Mouse (Mus musculus): ENCODE data around the gene Myo1d. TPM values are rescaled to one million over a fixed set of nuclear protein-coding genes. Genes with fewer than 3 reads are reported as not detected.

The Myo1d gene
- polyA plus RNA-seq, 1 experiment from 2014 or later, result 80.9 TPM

DNA sequence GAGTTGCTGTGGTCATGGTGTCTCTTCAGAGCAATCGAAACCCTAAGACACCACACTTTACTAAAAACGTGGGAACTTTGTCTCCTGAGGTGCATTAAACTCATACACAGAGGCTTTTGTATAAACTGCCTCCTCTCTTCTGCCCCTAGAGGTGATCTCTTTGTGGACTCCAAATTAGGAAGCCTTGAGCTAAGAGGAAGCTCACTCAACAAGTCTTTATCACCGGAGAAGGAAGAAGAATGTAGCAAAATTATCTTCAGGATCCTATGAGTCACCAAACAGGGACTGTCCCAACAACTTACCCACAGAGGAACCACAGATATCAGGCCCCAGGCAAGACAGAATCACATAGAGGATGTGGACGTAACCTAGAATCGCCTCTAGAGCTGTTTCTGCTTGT, 5.8 kb upstream of the Myo1d start:
- Histone ChIP-seq H3K36me3 (ENCODE audit: control insufficient read depth, insufficient read depth, low read length) (no peaks in the 10 kb centered on the region), H3K27me3 (replicated peaks; ENCODE audit: control insufficient read depth, insufficient read depth, low read length) (no peaks in the 10 kb centered on the region), H3K4me2 (ENCODE audit: low read depth, low read length) (no peak overlapping the region), H3K9me3 (ENCODE audit: control insufficient read depth, low read length) (no peaks in the 10 kb centered on the region), H3K9ac (ENCODE audit: low read depth, low read length) (no peak overlapping the region), H3K4me1 (ENCODE audit: control insufficient read depth, insufficient read depth, low read length) (peaks cover 17% of the 10 kb centered on the region), H3K27ac (ENCODE audit: low read length) (peak overlapping the region; percentile 35; the same call in 1 of the 2 replicates), H3K4me3 (ENCODE audit: low read length) (no peak overlapping the region)
- ATAC-seq, result no peak
- WGBS, result 70% methylated on average over 5 of the region's 5 CpGs

DNA sequence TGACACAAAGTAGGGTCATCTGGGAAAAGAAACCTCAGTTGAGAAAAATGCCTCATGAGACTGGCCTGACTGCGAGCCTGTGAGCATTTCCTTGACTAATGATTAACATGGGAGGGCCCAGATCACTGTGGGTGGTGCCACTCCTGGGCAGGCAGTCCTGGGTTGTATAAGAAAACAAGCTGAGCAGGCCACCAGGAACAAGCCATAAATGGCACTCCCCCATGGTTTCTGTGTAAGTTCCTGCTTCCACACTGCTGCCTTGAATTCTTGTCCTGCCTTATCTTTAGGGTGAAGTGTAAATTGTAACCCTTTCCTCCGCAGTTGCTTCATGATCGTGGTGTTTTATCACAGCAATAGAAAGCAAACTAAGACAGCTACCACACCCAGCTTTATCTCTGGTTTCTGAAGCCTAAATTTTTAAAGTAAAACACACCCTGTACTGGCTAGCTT, 4.5 kb upstream of the Myo1d start:
- H3K27ac ChIP-seq (ENCODE audit: low read length), result peak overlapping the region; percentile 96
- no peak overlapping the region for H3K4me2 ChIP-seq (ENCODE audit: low read depth, low read length)
- no peak overlapping the region for H3K9ac ChIP-seq (ENCODE audit: low read depth, low read length)
- H3K4me1 ChIP-seq (ENCODE audit: control insufficient read depth, insufficient read depth, low read length), result peaks cover 12% of the 10 kb centered on the region
- whole genome bisulfite sequencing, result 9% methylated on average over 3 of the region's 3 CpGs
- H3K4me3 ChIP-seq (ENCODE audit: low read length), result no peak overlapping the region
- ATAC-seq, result peak; percentile 92
- H3K36me3 ChIP-seq (ENCODE audit: control insufficient read depth, insufficient read depth, low read length), result no peaks in the 10 kb centered on the region
- no peaks in the 10 kb centered on the region for H3K27me3 ChIP-seq (replicated peaks; ENCODE audit: control insufficient read depth, insufficient read depth, low read length)
- no peaks in the 10 kb centered on the region for H3K9me3 ChIP-seq (ENCODE audit: control insufficient read depth, low read length)

- WGBS, result 38% methylated on average over 7 of the region's 7 CpGs
- Histone ChIP-seq H3K36me3 (ENCODE audit: control insufficient read depth, insufficient read depth, low read length) (no peaks in the 10 kb centered on the region), H3K27me3 (replicated peaks; ENCODE audit: control insufficient read depth, insufficient read depth, low read length) (no peaks in the 10 kb centered on the region), H3K4me2 (ENCODE audit: low read depth, low read length) (no peak overlapping the region), H3K9ac (ENCODE audit: low read depth, low read length) (no peak overlapping the region), H3K9me3 (ENCODE audit: control insufficient read depth, low read length) (no peaks in the 10 kb centered on the region), H3K27ac (ENCODE audit: low read length) (peak overlapping the region; percentile 76), H3K4me3 (ENCODE audit: low read length) (no peak overlapping the region), H3K4me1 (ENCODE audit: control insufficient read depth, insufficient read depth, low read length) (peaks cover 9% of the 10 kb centered on the region)
- no peak for ATAC-seq
These were observed 3.6 kb upstream of the Myo1d start for GRCm38 (mm10) chr11:80783460-80783859.

DNA sequence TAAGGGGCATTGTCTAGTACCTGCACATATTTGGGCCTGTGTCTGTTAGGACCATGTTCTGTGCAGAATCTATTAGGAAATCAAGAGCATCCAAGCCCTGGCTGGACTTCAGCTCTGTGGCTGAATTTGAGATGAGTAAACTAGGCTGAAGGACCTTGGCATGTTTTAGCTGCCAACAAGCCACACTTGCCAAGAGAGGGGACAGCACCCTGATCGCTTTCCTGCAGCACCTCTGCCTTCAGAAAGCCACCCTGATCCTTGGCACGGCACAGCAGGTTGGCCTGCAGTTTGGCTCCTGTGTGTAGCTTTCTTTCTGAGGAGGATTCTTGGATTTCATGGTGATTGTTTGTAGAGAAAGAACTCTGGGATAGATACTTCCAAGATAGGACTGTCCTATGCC, 1.7 kb upstream of the Myo1d start:
- no peak overlapping the region for H3K4me2 ChIP-seq (ENCODE audit: low read depth, low read length)
- no peak overlapping the region for H3K4me3 ChIP-seq (ENCODE audit: low read length)
- 92% methylated on average over 2 of the region's 2 CpGs for WGBS
- no peak for ATAC-seq
- peaks cover 7% of the 10 kb centered on the region; the same call in 1 of the 2 replicates for H3K4me1 ChIP-seq (ENCODE audit: control insufficient read depth, insufficient read depth, low read length)
- H3K27me3 ChIP-seq (replicated peaks; ENCODE audit: control insufficient read depth, insufficient read depth, low read length), result no peaks in the 10 kb centered on the region
- H3K36me3 ChIP-seq (ENCODE audit: control insufficient read depth, insufficient read depth, low read length), result no peaks in the 10 kb centered on the region
- H3K27ac ChIP-seq (ENCODE audit: low read length), result peak overlapping the region; percentile 51; the same call in 1 of the 2 replicates
- H3K9me3 ChIP-seq (ENCODE audit: control insufficient read depth, low read length), result no peaks in the 10 kb centered on the region
- no peak overlapping the region for H3K9ac ChIP-seq (ENCODE audit: low read depth, low read length)

DNA sequence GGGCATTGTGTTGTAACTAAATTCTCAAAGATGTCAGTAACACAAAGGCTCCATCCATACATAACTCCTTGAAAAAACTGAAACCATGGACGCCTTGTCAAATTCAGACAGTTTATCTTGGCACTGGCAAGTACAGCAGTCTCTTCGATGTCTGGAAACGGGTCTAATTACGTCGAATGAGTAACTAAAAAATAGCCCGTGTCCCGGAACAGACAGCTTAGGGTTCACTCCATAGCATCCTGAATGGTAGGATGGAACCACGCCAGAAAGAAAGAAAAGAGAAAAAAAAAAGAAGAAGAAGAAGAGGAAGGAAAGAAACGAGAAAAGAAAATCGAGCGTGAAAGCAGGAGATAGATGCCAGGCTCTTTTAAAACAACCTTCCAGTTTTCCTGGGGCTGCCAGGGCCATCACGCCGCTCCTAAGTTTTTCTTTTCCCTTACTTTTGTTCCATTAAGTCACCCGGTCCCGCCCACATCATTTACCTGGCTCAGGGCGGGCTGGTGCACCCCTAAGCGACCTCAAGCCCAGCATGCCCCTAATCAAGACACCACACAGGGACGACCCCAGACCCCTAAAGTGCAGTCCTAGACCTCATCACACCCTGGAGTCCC, 804 bp downstream of the Myo1d start:
- WGBS, result 3% methylated on average over 18 of the region's 18 CpGs

DNA sequence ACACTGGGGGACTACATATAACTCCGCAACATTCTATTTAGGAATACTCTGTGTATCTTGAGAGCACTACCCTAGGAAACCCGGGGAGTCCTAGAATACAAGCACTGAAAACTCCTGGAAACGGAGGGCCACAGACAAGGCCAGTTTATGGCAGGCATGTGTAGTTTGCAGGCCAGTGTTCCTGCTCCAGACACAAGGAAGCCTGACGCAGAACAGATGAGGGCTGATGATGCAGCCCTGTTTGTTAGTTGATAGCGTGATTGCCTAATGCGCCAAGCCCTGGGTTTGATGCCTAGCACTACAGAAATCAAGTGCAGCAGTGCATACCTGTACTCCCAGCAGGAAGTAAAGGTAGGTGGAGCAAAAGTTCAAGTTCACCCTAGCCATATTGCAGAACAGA, 1.7 kb downstream of the Myo1d start:
- no peaks in the 10 kb centered on the region for H3K27me3 ChIP-seq (replicated peaks; ENCODE audit: control insufficient read depth, insufficient read depth, low read length)
- H3K4me2 ChIP-seq (ENCODE audit: low read depth, low read length), result peak overlapping the region; percentile 47
- H3K4me1 ChIP-seq (ENCODE audit: control insufficient read depth, insufficient read depth, low read length), result peaks cover 11% of the 10 kb centered on the region
- no peak for ATAC-seq
- no peaks in the 10 kb centered on the region for H3K9me3 ChIP-seq (ENCODE audit: control insufficient read depth, low read length)
- peak overlapping the region; percentile 43; the same call in 1 of the 2 replicates for H3K9ac ChIP-seq (ENCODE audit: low read depth, low read length)
- H3K4me3 ChIP-seq (ENCODE audit: low read length), result peak overlapping the region; percentile 43
- no peaks in the 10 kb centered on the region for H3K36me3 ChIP-seq (ENCODE audit: control insufficient read depth, insufficient read depth, low read length)
- WGBS, result 48% methylated on average over 6 of the region's 6 CpGs
- H3K27ac ChIP-seq (ENCODE audit: low read length), result peak overlapping the region; percentile 48; the same call in 1 of the 2 replicates

More for the DNA sequence above, 804 bp downstream of the Myo1d start:
- peak overlapping the region; percentile 74 for H3K4me3 ChIP-seq (ENCODE audit: low read length)
- H3K4me1 ChIP-seq (ENCODE audit: control insufficient read depth, insufficient read depth, low read length), result peaks cover 7% of the 10 kb centered on the region; the same call in 1 of the 2 replicates
- peak overlapping the region; percentile 90 for H3K27ac ChIP-seq (ENCODE audit: low read length)
- H3K9me3 ChIP-seq (ENCODE audit: control insufficient read depth, low read length), result no peaks in the 10 kb centered on the region
- peak overlapping the region; percentile 80 for H3K4me2 ChIP-seq (ENCODE audit: low read depth, low read length)
- H3K27me3 ChIP-seq (replicated peaks; ENCODE audit: control insufficient read depth, insufficient read depth, low read length), result no peaks in the 10 kb centered on the region
- peak overlapping the region; percentile 84 for H3K9ac ChIP-seq (ENCODE audit: low read depth, low read length)
- H3K36me3 ChIP-seq (ENCODE audit: control insufficient read depth, insufficient read depth, low read length), result no peaks in the 10 kb centered on the region
- ATAC-seq, result no peak; the same call in 1 of the 2 replicates

GRCm38 (mm10) chr11:80777708-80778107, 2.1 kb downstream of the Myo1d start:
- peaks cover 14% of the 10 kb centered on the region for H3K4me1 ChIP-seq (ENCODE audit: control insufficient read depth, insufficient read depth, low read length)
- peak overlapping the region; percentile 48; the same call in 1 of the 2 replicates for H3K27ac ChIP-seq (ENCODE audit: low read length)
- no peak for ATAC-seq
- H3K27me3 ChIP-seq (replicated peaks; ENCODE audit: control insufficient read depth, insufficient read depth, low read length), result no peaks in the 10 kb centered on the region
- peak overlapping the region; percentile 43; the same call in 1 of the 2 replicates for H3K9ac ChIP-seq (ENCODE audit: low read depth, low read length)
- peak overlapping the region; percentile 43 for H3K4me3 ChIP-seq (ENCODE audit: low read length)
- H3K4me2 ChIP-seq (ENCODE audit: low read depth, low read length), result peak overlapping the region; percentile 47
- WGBS, result 63% methylated on average over 2 of the region's 2 CpGs
- H3K9me3 ChIP-seq (ENCODE audit: control insufficient read depth, low read length), result no peaks in the 10 kb centered on the region
- no peaks in the 10 kb centered on the region for H3K36me3 ChIP-seq (ENCODE audit: control insufficient read depth, insufficient read depth, low read length)

DNA sequence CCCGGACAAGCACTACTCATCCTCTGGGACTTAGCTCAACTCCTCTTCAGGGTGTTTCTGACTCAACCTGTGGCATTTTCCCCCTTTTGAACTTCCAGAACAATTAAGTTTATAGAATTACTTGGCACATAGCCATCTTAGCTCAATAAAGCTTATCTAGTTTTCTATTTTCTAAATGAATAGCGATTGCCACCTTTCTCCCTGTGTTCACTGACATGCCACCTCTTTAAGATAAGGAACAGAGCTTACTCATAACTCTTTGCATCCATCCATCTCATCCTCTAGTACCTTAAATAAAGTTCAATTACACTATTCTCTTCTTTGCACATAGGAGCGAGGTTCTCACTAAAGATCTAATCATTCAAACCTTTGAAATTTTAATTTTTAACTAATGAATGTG, 4.3 kb downstream of the Myo1d start:
- Histone ChIP-seq H3K27ac (ENCODE audit: low read length) (peak overlapping the region; percentile 3; the same call in 1 of the 2 replicates), H3K4me1 (ENCODE audit: control insufficient read depth, insufficient read depth, low read length) (peaks cover 17% of the 10 kb centered on the region), H3K36me3 (ENCODE audit: control insufficient read depth, insufficient read depth, low read length) (no peaks in the 10 kb centered on the region), H3K9ac (ENCODE audit: low read depth, low read length) (no peak overlapping the region), H3K4me3 (ENCODE audit: low read length) (no peak overlapping the region), H3K4me2 (ENCODE audit: low read depth, low read length) (0 out of 2 replicates have a peak overlapping the region, but pooled peaks have one; percentile 8), H3K9me3 (ENCODE audit: control insufficient read depth, low read length) (no peaks in the 10 kb centered on the region), H3K27me3 (replicated peaks; ENCODE audit: control insufficient read depth, insufficient read depth, low read length) (no peaks in the 10 kb centered on the region)
- ATAC-seq, result no peak
- WGBS, result 63% methylated on average over 3 of the region's 3 CpGs

DNA sequence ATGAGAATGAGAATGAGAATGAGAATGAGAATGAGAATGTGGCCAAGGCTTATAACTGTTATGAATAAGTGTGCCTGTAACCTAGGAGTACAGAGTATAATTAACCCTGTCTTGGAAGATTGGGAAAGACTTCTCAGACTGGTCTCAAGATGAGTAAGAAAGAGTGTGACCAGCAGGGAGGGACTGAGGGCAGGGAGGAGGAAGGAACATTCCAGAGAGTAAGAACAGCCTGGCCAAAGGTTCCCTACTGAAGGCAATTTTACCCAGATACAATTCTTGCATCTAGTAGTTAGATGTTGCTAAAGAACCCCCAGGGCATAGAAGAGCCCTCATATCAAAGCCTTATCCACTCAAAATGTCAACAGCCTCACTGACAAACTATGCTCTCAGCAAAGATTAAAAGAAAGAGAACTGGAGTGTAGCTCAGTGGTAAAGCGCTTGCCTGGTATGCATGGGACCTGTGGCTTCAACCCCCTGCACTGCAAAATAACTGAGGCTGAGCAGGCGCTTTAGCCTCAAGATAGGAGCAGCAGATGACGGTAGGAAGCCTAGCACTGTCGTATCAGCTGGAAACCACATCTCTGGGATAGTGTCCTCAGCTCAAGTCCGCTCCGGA, 7.1 kb downstream of the Myo1d start:
- peaks cover 19% of the 10 kb centered on the region for H3K4me1 ChIP-seq (ENCODE audit: control insufficient read depth, insufficient read depth, low read length)
- no peak overlapping the region for H3K9ac ChIP-seq (ENCODE audit: low read depth, low read length)
- H3K27me3 ChIP-seq (replicated peaks; ENCODE audit: control insufficient read depth, insufficient read depth, low read length), result no peaks in the 10 kb centered on the region
- no peaks in the 10 kb centered on the region for H3K36me3 ChIP-seq (ENCODE audit: control insufficient read depth, insufficient read depth, low read length)
- peak overlapping the region; percentile 5; the same call in 1 of the 2 replicates for H3K27ac ChIP-seq (ENCODE audit: low read length)
- H3K4me2 ChIP-seq (ENCODE audit: low read depth, low read length), result no peak overlapping the region
- H3K9me3 ChIP-seq (ENCODE audit: control insufficient read depth, low read length), result no peaks in the 10 kb centered on the region
- peak; percentile 45; the same call in 1 of the 2 replicates for ATAC-seq
- WGBS, result 84% methylated on average over 6 of the region's 6 CpGs
- no peak overlapping the region for H3K4me3 ChIP-seq (ENCODE audit: low read length)

Measured in intestine, embryonic 16.5 days (tissue).